Mouse (Mus musculus) adrenal gland, adult 18-20 months (tissue): ENCODE measurements at regions not wholly inside any gene's neighbourhood (a gene's known extent, or its start where the extent isn't known, plus 50 kb on each side); places are given as distances from the start of the nearest gene placed in this dataset.
A peak's percentile ranks its signal among the peaks of the same experiment; 100 is the strongest.

Experiments
- DNase-seq, 2 experiments: peaks; one replicate each; pipeline ENCODE4 v3.0.0; 2021 to 2022; ENCODE audit warnings: low spot score in 2 of 2

- DNase-seq: no peak
Observed at GRCm38 (mm10) chr10:67819534-67819933, 92.9 kb downstream of the Zfp365 start.

- no peak for DNase-seq
Observed at GRCm38 (mm10) chr10:67813901-67814300, 98.6 kb downstream of the Zfp365 start.

DNA sequence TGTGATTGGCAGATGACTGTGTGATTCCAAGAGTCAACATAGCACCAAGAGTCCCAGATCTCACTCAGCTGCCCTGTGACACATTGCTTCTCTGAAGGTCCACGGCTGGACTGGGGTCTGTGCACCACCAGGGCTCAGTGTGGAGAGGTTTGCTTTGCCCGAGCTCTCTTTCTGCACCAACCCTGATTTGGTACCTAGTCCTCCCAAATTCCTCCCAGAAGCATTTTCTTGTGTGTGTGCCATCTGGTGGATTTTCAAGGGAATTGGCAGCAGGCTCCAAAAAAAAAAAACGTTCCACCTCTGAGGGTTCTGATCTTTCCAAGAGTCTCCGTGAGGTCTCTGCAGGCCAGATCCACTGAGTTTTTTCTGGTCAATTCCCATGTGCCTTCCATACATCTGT is 107.3 kb downstream of the Zfp365 start:
- peak in 1 of 2 experiments; percentile 22 for DNase-seq

GRCm38 (mm10) chr10:67804637-67805036 is 107.8 kb downstream of the Zfp365 start:
- DNase-seq: no peak

- DNase-seq: no peak
Observed at GRCm38 (mm10) chr10:67802156-67802555, 110.3 kb downstream of the Zfp365 start.

DNA sequence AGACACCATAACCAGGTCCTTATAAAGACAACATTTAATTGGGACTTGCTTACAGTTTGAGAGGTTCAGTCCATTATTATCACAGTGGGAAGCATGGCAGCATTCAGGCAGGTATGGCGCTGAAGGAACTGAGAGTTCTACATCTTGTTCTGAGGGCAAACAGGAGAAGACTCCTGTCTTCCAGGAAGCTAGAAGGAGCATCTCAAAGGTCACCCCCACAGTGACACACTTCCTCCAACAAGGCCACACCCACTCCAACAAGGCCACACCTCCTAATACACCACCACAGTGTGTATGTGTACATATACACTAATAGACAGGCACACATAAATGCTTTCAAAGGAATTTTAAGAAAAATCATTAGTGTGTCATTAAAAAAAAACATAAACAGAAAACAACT is 110.8 kb downstream of the Zfp365 start:
- DNase-seq: no peak

DNA sequence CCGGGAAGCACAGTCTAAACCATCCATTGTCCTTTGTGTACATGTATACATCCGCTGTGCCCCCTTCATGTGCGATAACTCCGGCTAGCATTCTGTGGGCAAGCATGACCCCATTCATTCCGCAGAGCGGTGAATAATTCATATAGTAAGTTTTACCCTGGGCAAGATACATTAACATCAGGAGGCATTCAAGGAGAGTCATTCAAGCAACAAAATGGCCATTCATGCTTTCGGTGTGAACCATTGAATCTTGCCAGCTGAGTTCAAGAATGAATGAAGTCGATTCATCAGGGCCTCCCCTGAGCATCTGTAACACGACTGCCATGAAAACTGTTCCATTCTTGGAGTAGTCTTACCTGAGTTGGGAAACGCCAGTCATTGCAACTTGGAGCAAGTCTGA is 113.5 kb downstream of the Zfp365 start:
- DNase-seq: no peak

DNA sequence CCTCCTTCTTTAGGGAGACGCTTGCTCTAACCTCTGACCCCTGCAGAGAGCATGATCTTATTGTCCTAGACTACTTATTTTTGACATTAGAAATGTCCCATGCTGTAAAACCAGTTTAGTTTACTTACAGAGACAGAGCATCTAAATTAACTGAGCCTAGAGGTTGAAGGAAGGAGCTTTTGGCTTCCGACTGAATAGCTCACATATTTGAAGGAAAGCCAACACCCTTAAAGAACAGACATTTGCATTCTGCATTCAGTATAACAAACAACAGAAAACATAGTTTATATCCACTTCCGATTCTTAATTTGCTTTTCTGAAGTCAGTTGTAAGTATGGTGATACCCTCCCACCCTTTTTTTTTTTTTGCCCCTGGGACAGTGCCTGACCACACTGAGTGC is 119.3 kb downstream of the Zfp365 start:
- no peak for DNase-seq

DNA sequence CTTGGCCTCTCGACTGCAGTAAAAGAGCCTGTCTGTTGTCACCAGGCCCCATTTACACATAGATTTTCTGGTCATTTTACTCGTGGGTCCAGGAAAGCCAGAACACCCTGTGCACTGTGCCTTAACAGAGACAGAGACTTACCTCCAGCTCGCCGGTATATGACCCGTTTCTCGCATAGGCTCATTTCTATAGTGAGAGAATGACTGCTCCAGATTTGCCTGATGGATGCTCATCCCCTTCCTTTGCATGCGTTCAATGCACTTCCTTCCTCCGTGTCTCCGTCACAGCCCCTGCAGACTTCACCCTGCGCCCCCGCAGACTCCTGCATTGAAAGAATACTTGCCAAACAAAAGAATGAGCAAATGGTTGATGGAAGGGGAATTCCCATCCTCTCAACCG is 122.8 kb downstream of the Zfp365 start:
- no peak for DNase-seq

- DNase-seq: no peak
Observed at GRCm38 (mm10) chr10:67788116-67788515, 124.3 kb downstream of the Zfp365 start.

DNA sequence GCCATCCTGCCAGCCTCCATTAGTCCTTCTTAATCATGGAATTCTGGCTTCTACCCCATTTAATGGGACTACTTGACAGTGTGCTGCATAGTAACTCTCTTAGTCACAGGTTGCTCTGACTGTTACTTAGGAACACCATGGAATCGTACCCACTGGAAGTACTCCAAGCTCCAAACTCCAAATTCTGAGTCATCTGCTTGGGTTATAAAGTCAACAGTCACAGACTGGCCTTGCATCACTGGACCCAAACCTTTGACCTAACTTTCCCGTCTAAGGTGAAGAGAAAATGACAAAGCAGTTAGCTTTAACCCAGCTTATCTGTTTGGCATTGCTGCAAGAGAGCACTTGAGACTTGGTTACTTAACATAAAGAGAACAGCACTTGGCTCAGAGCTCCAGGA is 126.9 kb downstream of the Zfp365 start:
- no peak for DNase-seq

DNA sequence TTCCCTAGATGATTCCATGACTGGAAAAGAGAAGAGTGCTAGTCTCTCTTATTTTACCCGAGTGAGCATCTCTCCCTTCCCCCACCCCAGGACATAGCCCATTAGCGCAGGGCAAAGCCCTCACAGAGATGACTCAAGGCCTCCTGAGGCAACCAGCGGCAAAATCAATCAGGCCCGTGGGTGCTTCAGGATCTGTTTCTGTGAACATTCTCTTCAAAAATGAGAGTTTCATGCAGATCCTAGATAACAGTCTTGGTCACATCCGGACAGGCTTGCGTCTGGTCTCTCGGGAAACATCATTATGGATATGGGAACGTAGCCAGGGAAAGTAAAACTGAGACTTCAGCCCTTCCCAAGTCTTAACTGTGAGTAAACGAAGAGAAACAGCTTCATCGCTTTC is 134.1 kb downstream of the Zfp365 start:
- no peak for DNase-seq

- no peak for DNase-seq
Observed at GRCm38 (mm10) chr10:67777721-67778120, 134.7 kb downstream of the Zfp365 start.

DNA sequence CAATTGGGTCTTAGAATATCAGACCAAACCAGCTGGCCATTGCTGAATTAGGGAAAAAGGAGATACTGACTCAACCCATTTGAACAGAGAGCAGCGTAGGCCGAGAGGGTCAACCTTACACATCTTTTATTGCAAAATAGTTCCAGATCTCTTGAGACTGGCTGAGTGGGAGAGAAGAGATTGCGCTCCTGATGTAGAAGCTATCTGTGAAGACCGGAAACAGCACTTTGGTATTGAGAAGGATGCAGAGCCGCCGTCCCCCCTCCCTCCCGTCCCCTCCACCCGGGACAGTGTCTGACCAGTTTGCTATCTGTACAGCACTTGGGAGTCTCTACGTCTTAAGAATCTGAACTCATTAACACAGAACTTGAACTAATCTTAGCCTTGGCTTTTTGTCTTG is 135.6 kb downstream of the Zfp365 start:
- DNase-seq: no peak

GRCm38 (mm10) chr10:67771796-67772195 is 140.7 kb downstream of the Zfp365 start:
- no peak for DNase-seq

DNA sequence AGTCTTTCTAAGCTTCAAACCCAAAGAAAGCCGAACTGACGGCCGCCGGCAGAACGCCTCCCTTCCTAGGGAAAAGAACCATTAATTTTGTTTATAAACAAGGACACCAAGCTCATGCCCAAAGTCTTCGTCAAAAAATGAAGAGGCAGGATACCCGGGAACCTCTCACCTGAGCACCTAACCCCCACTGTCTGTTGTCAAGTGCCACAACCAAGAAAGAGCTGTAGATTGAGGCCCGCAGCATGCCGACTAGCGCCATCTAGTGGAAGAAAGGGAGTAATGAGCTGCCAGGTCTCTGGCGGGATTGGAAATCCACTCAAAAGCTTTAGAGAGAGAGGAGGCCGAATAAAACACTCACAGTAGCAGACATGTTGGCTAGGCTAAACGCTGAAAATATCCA is 146.4 kb downstream of the Zfp365 start:
- DNase-seq: peak; percentile 35 to 42

- DNase-seq: no peak
Observed at GRCm38 (mm10) chr10:67760424-67760823, 152.0 kb downstream of the Zfp365 start.

GRCm38 (mm10) chr10:67748121-67748520 is 164.3 kb downstream of the Zfp365 start:
- no peak for DNase-seq

GRCm38 (mm10) chr10:67747461-67747860 is 165.0 kb downstream of the Zfp365 start:
- DNase-seq: no peak

- no peak for DNase-seq
Observed at GRCm38 (mm10) chr10:67746140-67746539, 166.3 kb downstream of the Zfp365 start.

- no peak for DNase-seq
Observed at GRCm38 (mm10) chr10:67743561-67743960, 168.9 kb downstream of the Zfp365 start.

DNA sequence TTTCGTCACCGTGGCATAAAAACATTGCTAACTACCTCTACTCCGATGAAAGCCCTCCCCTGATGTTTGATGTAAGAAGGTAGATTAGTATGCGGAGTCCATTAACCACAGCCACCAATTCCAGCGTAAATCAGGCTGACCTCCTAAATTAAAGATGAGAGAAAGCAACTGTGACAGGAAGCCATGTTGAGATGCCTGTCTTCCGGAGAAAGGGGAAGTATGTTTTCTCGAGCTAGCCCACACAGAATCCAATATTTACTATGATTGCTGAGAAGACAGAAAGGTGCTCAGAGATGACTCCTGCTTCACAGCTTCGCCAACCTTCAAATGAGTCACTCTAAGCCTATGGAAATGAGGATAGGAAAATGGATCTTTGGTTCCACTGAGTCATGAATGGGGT is 169.6 kb downstream of the Zfp365 start:
- DNase-seq: no peak

GRCm38 (mm10) chr10:67742305-67742704 is 170.2 kb downstream of the Zfp365 start:
- no peak for DNase-seq

DNA sequence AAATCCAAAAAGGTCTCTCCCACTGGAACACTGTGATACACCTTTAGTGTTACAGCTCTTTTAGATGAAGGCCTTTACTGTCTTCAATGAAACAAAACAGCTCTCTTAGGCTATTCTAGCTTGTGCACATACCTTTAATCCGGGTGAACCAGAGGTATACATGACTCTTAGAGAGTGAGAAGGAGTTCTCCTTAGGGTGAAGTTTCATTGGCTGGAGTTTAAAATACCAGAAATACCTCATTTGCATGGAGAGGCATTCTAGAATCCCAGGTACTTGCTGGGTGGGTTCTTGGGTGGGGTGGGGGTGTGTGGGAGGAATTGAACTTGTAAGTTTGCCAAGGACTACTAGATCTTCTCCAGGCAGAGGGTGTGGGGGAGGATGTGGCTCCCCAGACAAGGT is 173.3 kb downstream of the Zfp365 start:
- DNase-seq: no peak
